Mouse (Mus musculus) liver, embryonic 14.5 days (tissue): Measurements from ENCODE around the gene Ptcd3.

ENCODE experiments used
- CTCF ChIP-seq: IDR thresholded peaks from 2 replicates; pipeline ENCODE4 v1.5.1; 2016; ENCODE audit warnings: antibody characterized with exemption, low read depth, control low read depth
- EP300 ChIP-seq: IDR thresholded peaks from 2 replicates; pipeline ENCODE4 v1.6.1; 2016; ENCODE audit warnings: antibody characterized with exemption, low read depth

GRCm38 (mm10) chr6:71934081-71934556 is 25.6 kb upstream of the Ptcd3 start:
- TF ChIP-seq CTCF (no peak), EP300 (no peak)
